Mouse (Mus musculus) spleen, postnatal 4 days (tissue): ENCODE measurements around the gene 2700049A03Rik.

ENCODE experiments used
- DNase-seq, 2 experiments: peaks; one replicate each; pipeline ENCODE4 v3.0.0; 2022; ENCODE audit warnings: low spot score in 2 of 2

2700049A03Rik gene

DNA sequence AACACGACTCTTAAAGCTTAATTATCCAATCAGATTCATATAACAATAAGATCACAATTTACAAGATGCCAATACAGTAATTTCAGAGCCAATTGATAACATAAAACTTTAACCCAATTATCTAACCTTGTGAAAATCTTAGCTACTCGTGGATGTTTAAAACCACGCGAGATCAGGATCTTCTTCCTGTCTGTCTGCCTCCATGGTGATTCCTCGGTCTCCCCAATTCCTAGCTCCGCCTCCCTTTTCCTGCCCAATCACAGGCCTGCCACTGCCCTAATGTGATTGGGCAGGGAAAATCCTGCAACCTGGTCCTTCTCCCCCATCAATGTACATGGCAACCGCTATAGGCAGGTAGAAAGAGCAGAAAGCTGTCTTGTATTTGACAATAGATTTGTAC lies 132.7 kb downstream of the 2700049A03Rik start:
- DNase-seq: no peak

- DNase-seq: no peak
Measured at GRCm38 (mm10) chr12:71271131-71271530, 134.5 kb downstream of the 2700049A03Rik start.

DNA sequence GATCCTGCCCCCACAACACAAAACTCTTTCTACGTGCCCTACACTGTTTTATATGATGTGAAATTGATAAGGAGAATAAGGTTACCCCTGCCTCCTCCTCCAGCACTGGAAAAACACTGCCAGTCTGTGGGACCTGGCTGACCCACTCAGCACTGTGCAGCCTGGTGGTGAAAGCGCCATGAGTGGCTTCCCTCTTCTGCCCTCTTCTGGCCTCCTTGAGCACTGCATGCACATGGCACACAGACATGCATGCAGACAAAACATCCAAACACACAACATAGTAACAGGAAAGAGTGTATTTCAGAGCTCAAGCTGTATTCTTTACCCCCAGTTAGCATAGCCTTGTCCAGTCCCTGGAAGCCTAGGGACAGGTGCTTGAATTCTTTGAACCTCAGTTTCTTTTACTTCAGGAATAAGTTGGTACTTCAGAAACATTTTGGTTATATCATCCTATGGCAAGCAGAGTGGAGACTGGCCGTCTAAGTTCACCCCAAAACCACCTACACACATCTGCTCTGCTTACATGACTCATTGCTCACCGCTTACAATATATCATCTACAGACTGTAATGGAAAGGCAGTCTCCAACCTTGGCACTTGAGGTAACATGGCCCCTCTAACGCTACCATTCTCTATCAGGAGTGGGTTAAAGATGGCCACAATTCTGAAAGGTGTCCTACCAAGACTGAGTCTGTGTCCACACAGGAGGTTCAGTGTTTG lies 138.0 kb downstream of the 2700049A03Rik start:
- DNase-seq: no peak

DNA sequence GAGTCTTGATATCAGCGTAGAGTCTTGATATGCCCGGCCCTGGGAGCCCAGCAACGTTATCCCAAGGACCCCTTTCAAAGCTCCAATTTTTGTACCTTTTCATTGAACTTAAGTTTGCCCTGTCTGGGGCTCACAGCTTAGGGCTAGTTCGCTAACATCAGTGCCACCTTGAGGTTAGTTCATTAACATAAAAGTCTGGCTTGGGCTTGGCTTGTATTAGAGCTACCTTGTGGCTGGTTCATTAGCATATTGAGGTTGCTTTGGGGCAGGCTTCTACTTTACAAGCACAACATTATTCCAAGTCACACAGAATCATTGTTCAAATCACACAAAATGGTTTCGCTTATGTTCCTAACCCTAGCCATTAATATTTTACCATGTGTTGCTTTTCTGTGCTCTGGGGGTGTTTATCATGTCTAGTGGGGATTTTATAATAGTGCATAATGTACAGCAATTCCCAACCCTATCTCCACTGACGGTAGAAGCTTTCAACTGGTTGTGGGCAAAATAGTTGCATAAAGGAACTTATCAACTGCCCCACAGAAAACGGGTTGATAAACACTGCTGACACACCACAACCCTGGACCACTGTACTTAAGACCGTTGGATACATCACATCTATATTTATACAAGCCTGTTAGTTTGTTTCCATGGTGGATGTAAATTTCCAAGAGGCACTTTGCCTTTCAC lies 139.4 kb downstream of the 2700049A03Rik start:
- no peak for DNase-seq

GRCm38 (mm10) chr12:71279521-71280262 lies 143.0 kb downstream of the 2700049A03Rik start:
- DNase-seq: no peak

GRCm38 (mm10) chr12:71281201-71281768 lies 144.6 kb downstream of the 2700049A03Rik start:
- no peak for DNase-seq

- no peak for DNase-seq
Measured at GRCm38 (mm10) chr12:71285399-71285798, 148.8 kb downstream of the 2700049A03Rik start.

- no peak for DNase-seq
Measured at GRCm38 (mm10) chr12:71290460-71290859, 153.8 kb downstream of the 2700049A03Rik start.
